11 mouse cellular contexts compared by ENCODE assay signal in the genomic region with DNA sequence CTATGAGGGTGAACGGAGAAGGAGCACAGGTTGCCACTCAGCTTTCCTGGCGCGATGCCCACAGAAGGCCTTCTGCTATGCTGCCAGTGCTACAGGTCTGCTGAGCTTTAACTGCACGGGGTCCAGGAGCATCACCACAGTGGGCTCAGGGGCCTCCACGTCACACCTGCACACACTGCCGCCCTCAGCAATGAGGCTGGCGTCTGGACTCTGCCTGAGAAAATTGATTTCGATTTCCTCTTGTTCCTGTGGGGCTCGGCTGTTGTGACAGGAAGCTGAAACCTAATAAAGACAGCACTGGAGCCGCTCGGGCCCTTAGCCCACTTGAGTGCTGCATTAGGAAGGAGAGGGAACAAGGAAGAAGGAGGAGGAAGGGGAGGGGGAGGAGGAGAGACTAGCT.
A peak's percentile ranks its signal among the peaks of the same experiment; 100 is the strongest.
DNase-seq lines count a peak whose midpoint lies in the region; ATAC-seq and TF ChIP-seq lines count a peak whose summit lies in the region.
"Had no signal": no experiment of that assay in that cellular context is flagged by ENCODE, and none has a peak within 500 bp of the region (broad histone marks: within the 10 kb centered on the region; RNA-seq: fewer than 3 reads in every experiment).

No protein-coding gene starts in this region.

- peak; percentile 6 for DNase-seq in gastrocnemius, postnatal 14 days
- DNase-seq in gastrocnemius, postnatal 36 days: no peak
- DNase-seq in retina, postnatal 1 day: peak; percentile 14
- DNase-seq in retina, embryonic 14.5 days (ENCODE audit: low spot score): no peak
- DNase-seq in mesoderm, embryonic 11.5 days (ENCODE audit: low read depth, low spot score): peak; percentile 9
- no peak for DNase-seq in heart, adult 8-10 months (ENCODE audit: low spot score)
- DNase-seq in thymus, adult 2 months: no peak
- DNase-seq: liver, embryonic 13.5 days had no signal

- no peak for TF ChIP-seq CTCF in thymus, adult 2 months (IDR thresholded peaks at IDR 0.05; ENCODE audit: borderline replicate concordance, control insufficient read depth, extremely low read depth, insufficient read depth, low read length, poor library complexity)

- no peak overlapping the region for H3K4me2 ChIP-seq in hindbrain, embryonic 12.5 days (replicated peaks)
- H3K4me2 ChIP-seq: forebrain, embryonic 12.5 days; liver, embryonic 13.5 days; neural tube, embryonic 12.5 days had no signal

- WGBS in hindbrain, embryonic 12.5 days: 56% methylated on average over 11 of the region's 11 CpGs
- 39% methylated on average over 11 of the region's 11 CpGs for WGBS in thymus, adult 2 months

- no peaks in the 10 kb centered on the region for H3K36me3 ChIP-seq in hindbrain, embryonic 12.5 days
- H3K36me3 ChIP-seq in thymus, adult 2 months (ENCODE audit: control insufficient read depth, insufficient read depth, low read length): no peaks in the 10 kb centered on the region
- H3K36me3 ChIP-seq: forebrain, embryonic 12.5 days; liver, embryonic 13.5 days; neural tube, embryonic 12.5 days had no signal

- no peak overlapping the region for H3K9ac ChIP-seq in hindbrain, embryonic 12.5 days
- H3K9ac ChIP-seq: forebrain, embryonic 12.5 days; liver, embryonic 13.5 days; neural tube, embryonic 12.5 days had no signal

- intact Hi-C loops in gastrocnemius, postnatal 14 days (cut with DNase I; ENCODE audit: low total_unique reads): no loop called here
- intact Hi-C loops in gastrocnemius, postnatal 36 days (cut with DNase I): no loop called here

- 0 out of 2 replicates have a peak overlapping the region, but pooled peaks have one; percentile 8 for H3K27ac ChIP-seq in hindbrain, embryonic 12.5 days
- no peak overlapping the region for H3K27ac ChIP-seq in thymus, adult 2 months (ENCODE audit: control insufficient read depth, insufficient read depth, low read length)
- H3K27ac ChIP-seq: forebrain, embryonic 12.5 days; liver, embryonic 13.5 days; neural tube, embryonic 12.5 days had no signal

- ATAC-seq in hindbrain, embryonic 12.5 days (ENCODE audit: low FRiP score): no peak; the same call in 1 of the 2 replicates

- no peaks in the 10 kb centered on the region; the same call in 1 of the 2 replicates for H3K4me1 ChIP-seq in hindbrain, embryonic 12.5 days
- no peaks in the 10 kb centered on the region for H3K4me1 ChIP-seq in thymus, adult 2 months (replicated peaks; ENCODE audit: control insufficient read depth, insufficient read depth, low read length)
- H3K4me1 ChIP-seq: liver, embryonic 13.5 days; neural tube, embryonic 12.5 days had no signal

- no peak overlapping the region for H3K4me3 ChIP-seq in hindbrain, embryonic 12.5 days
- no peak overlapping the region for H3K4me3 ChIP-seq in thymus, adult 2 months (ENCODE audit: control insufficient read depth, insufficient read depth, low read length)
- H3K4me3 ChIP-seq: forebrain, embryonic 12.5 days; liver, embryonic 13.5 days; neural tube, embryonic 12.5 days had no signal

- no peak for TF ChIP-seq POLR2A in thymus, adult 2 months (IDR thresholded peaks at IDR 0.05; ENCODE audit: control insufficient read depth, extremely low read depth, insufficient read depth, low read length, poor library complexity)

- H3K27me3 ChIP-seq in hindbrain, embryonic 12.5 days: no peaks in the 10 kb centered on the region
- no peaks in the 10 kb centered on the region for H3K27me3 ChIP-seq in thymus, adult 2 months (ENCODE audit: control insufficient read depth, insufficient read depth, low read length)
- H3K27me3 ChIP-seq: forebrain, embryonic 12.5 days; liver, embryonic 13.5 days; neural tube, embryonic 12.5 days had no signal

- H3K9me3 ChIP-seq in hindbrain, embryonic 12.5 days (replicated peaks): no peaks in the 10 kb centered on the region
- H3K9me3 ChIP-seq: forebrain, embryonic 12.5 days; liver, embryonic 13.5 days; neural tube, embryonic 12.5 days had no signal

Comparison
In these comparisons a context has a peak if more than half of its experiments do, and no peak if none do; other contexts are left out.
1. DNase-seq: peak in gastrocnemius, postnatal 14 days (single experiment), retina, postnatal 1 day (single experiment) and mesoderm, embryonic 11.5 days (single experiment); none in gastrocnemius, postnatal 36 days (0 of 2), retina, embryonic 14.5 days (single experiment), heart, adult 8-10 months (single experiment) and thymus, adult 2 months (single experiment).